Mouse (Mus musculus) heart, adult 2 months (tissue): ENCODE data around the gene Fads1. TPM values are rescaled to one million over a fixed set of nuclear protein-coding genes. Genes with fewer than 3 reads are reported as not detected.
"Not testable (repeated sequence)": the region's sequence is repeated elsewhere in the genome, so short reads cannot be mapped to it uniquely, and the experiment has no call there.

ENCODE experiments used
- DNase-seq, 2 experiments: peaks; one replicate each; pipeline ENCODE4 v3.0.0; 2021
- H3K27ac ChIP-seq: fragments of 200-600 bp; 2 replicates; pipeline ENCODE4 v1.8.1; 2022
- H3K27me3 ChIP-seq: fragments of 200-500 bp; 2 replicates; pipeline ENCODE4 v1.6.1; 2012; ENCODE audit warnings: mild to moderate bottlenecking, low read length, inconsistent platforms, mixed read lengths; ENCODE audit not compliant: control insufficient read depth, insufficient read depth
- H3K36me3 ChIP-seq: fragments of 200-500 bp; 2 replicates; pipeline ENCODE4 v1.6.1; 2012; ENCODE audit warnings: low read length, inconsistent platforms; ENCODE audit not compliant: control insufficient read depth, insufficient read depth
- H3K4me1 ChIP-seq: fragments of 200-500 bp; 2 replicates; pipeline ENCODE4 v1.6.1; 2011; ENCODE audit warnings: low read length; ENCODE audit not compliant: control insufficient read depth, insufficient read depth
- H3K4me3 ChIP-seq: fragments of 200-600 bp; 2 replicates; pipeline ENCODE4 v1.8.1; 2022
- H3K79me2 ChIP-seq: fragments of 200-500 bp; replicated peaks from 2 replicates; pipeline ENCODE4 v1.6.1; 2012; ENCODE audit warnings: mild to moderate bottlenecking, inconsistent platforms, low read length, moderate library complexity, mixed read lengths; ENCODE audit not compliant: control insufficient read depth, insufficient read depth
- H3K9ac ChIP-seq: fragments of 200-500 bp; 2 replicates; pipeline ENCODE4 v1.6.1; 2012; ENCODE audit warnings: low read depth, mild to moderate bottlenecking, control low read depth, inconsistent platforms, low read length, mixed read lengths
- CTCF ChIP-seq: fragments of 200-600 bp; IDR thresholded peaks from 2 replicates; pipeline ENCODE4 v1.8.1; 2022; ENCODE audit warnings: antibody characterized with exemption, mild to moderate bottlenecking, moderate library complexity
- EP300 ChIP-seq: fragments of 200-500 bp; IDR thresholded peaks from 2 replicates; pipeline ENCODE4 v1.6.1; 2011; ENCODE audit warnings: low read depth, low read length, control low read depth; ENCODE audit not compliant: insufficient read depth
- POLR2A ChIP-seq: fragments of 200-500 bp; IDR thresholded peaks from 2 replicates; pipeline ENCODE4 v1.6.1; 2011; ENCODE audit warnings: mild to moderate bottlenecking, low read depth, low read length, control low read depth; ENCODE audit not compliant: insufficient read depth
- WGBS: fragments of 180-500 bp; shearing (Covaris S2); methylation state at CpG from one replicate; pipeline ENCODE4 v1.1.7; 2018; 5-methylcytosine and 5-hydroxymethylcytosine counted together
- intact Hi-C: fragments of 180-260 bp; cut with DNase I; formaldehyde crosslinking; loops from one replicate; pipeline ENCODE4 v1.15.1; 2025
- polyA plus RNA-seq: library from polyadenylated mRNA; depleted of rRNA; stranded (reverse); fragments of >200 nt; gene quantifications from 2 replicates; pipeline ENCODE4 v1.2.3, GENCODE M21; 2012
- total RNA-seq, 2 experiments: library from RNA; stranded (reverse); gene quantifications; 2 replicates each; pipeline ENCODE4 v1.2.3; 2021

The Fads1 gene
- total and polyA plus RNA-seq, 3 experiments = 16.2 to 25.3 (median 24.2) TPM

- 51% methylated on average over 6 of the region's 6 CpGs for WGBS
- no peak overlapping the region for H3K9ac ChIP-seq
- H3K4me3 ChIP-seq = no peak overlapping the region
- H3K79me2 ChIP-seq = no peaks in the 10 kb centered on the region
- peaks cover 1% of the 10 kb centered on the region; the same call in 1 of the 2 replicates for H3K4me1 ChIP-seq
- peak in 1 of 2 experiments; percentile 44 for DNase-seq
- H3K27me3 ChIP-seq = no peaks in the 10 kb centered on the region
- H3K36me3 ChIP-seq = no peaks in the 10 kb centered on the region
- peak overlapping the region; percentile 36; the same call in 1 of the 2 replicates for H3K27ac ChIP-seq
- TF ChIP-seq EP300 (no peak), CTCF (no peak), POLR2A (no peak)
- intact Hi-C loops = no loop called here
These were observed 34.1 kb upstream of the Fads1 start for GRCm38 (mm10) chr19:10148555-10148954.

GRCm38 (mm10) chr19:10149189-10149588, 33.5 kb upstream of the Fads1 start:
- TF ChIP-seq EP300 (no peak), POLR2A (no peak)
- peaks cover 1% of the 10 kb centered on the region; the same call in 1 of the 2 replicates for H3K4me1 ChIP-seq

GRCm38 (mm10) chr19:10157725-10158124, 25.0 kb upstream of the Fads1 start:
- no peaks in the 10 kb centered on the region for H3K36me3 ChIP-seq
- H3K79me2 ChIP-seq = no peaks in the 10 kb centered on the region
- no peak overlapping the region for H3K9ac ChIP-seq
- no peaks in the 10 kb centered on the region for H3K27me3 ChIP-seq
- no peak overlapping the region for H3K27ac ChIP-seq
- 56% methylated on average over 2 of the region's 2 CpGs for WGBS
- no peak for DNase-seq
- no peak overlapping the region for H3K4me3 ChIP-seq
- no peaks in the 10 kb centered on the region for H3K4me1 ChIP-seq
- intact Hi-C loops = no loop called here
- no peak for TF ChIP-seq CTCF

More at GRCm38 (mm10) chr19:10149189-10149588, 33.5 kb upstream of the Fads1 start:
- Histone ChIP-seq H3K27me3 (no peaks in the 10 kb centered on the region), H3K9ac (no peak overlapping the region), H3K27ac (no peak overlapping the region; the same call in 1 of the 2 replicates), H3K4me3 (no peak overlapping the region), H3K79me2 (no peaks in the 10 kb centered on the region), H3K36me3 (no peaks in the 10 kb centered on the region)
- WGBS = 26% methylated on average over 3 of the region's 3 CpGs
- intact Hi-C loops = no loop called here
- no peak for DNase-seq

GRCm38 (mm10) chr19:10163896-10164295, 18.8 kb upstream of the Fads1 start:
- intact Hi-C loops = no loop called here
- no peak overlapping the region for H3K27ac ChIP-seq
- no peak overlapping the region for H3K9ac ChIP-seq
- no peak for DNase-seq
- TF ChIP-seq EP300 (no peak), CTCF (no peak), POLR2A (no peak)
- H3K36me3 ChIP-seq = no peaks in the 10 kb centered on the region
- WGBS = 62% methylated on average over 3 of the region's 3 CpGs
- no peaks in the 10 kb centered on the region for H3K27me3 ChIP-seq
- H3K79me2 ChIP-seq = no peaks in the 10 kb centered on the region
- no peak overlapping the region for H3K4me3 ChIP-seq
- H3K4me1 ChIP-seq = no peaks in the 10 kb centered on the region

- 79% methylated on average over 4 of the region's 4 CpGs for WGBS
- DNase-seq, H3K27me3 ChIP-seq, H3K79me2 ChIP-seq, intact Hi-C loops, H3K4me3 ChIP-seq, H3K27ac ChIP-seq, H3K36me3 ChIP-seq, H3K4me1 ChIP-seq, H3K9ac ChIP-seq: not testable (repeated sequence)
These were observed 16.8 kb upstream of the Fads1 start for GRCm38 (mm10) chr19:10165928-10166327.

GRCm38 (mm10) chr19:10167112-10167511, 15.6 kb upstream of the Fads1 start:
- intact Hi-C loops = no loop called here
- Histone ChIP-seq H3K36me3 (no peaks in the 10 kb centered on the region), H3K9ac (no peak overlapping the region), H3K27me3 (no peaks in the 10 kb centered on the region), H3K27ac (no peak overlapping the region), H3K4me1 (no peaks in the 10 kb centered on the region), H3K79me2 (no peaks in the 10 kb centered on the region), H3K4me3 (no peak overlapping the region)
- no peak for TF ChIP-seq CTCF
- TF ChIP-seq POLR2A = no peak
- no peak for TF ChIP-seq EP300
- DNase-seq = no peak
- WGBS = 49% methylated on average over 4 of the region's 4 CpGs

GRCm38 (mm10) chr19:10167951-10168350, 14.7 kb upstream of the Fads1 start:
- no peaks in the 10 kb centered on the region for H3K27me3 ChIP-seq
- H3K79me2 ChIP-seq = no peaks in the 10 kb centered on the region
- intact Hi-C loops = no loop called here
- no peaks in the 10 kb centered on the region for H3K4me1 ChIP-seq
- H3K36me3 ChIP-seq = no peaks in the 10 kb centered on the region
- DNase-seq = no peak
- 86% methylated on average over 1 of the region's 1 CpGs for WGBS
- H3K27ac ChIP-seq = no peak overlapping the region
- no peak overlapping the region for H3K4me3 ChIP-seq
- no peak overlapping the region for H3K9ac ChIP-seq
- TF ChIP-seq CTCF = no peak
- TF ChIP-seq POLR2A = no peak
- no peak for TF ChIP-seq EP300
